Mouse (Mus musculus): Measurements from ENCODE around the gene Nnmt. TPM values are rescaled to one million over a fixed set of nuclear protein-coding genes. Genes with fewer than 3 reads are reported as not detected.

Nnmt gene
- total RNA-seq, 1 experiment from 2014 or later = not detected

DNA sequence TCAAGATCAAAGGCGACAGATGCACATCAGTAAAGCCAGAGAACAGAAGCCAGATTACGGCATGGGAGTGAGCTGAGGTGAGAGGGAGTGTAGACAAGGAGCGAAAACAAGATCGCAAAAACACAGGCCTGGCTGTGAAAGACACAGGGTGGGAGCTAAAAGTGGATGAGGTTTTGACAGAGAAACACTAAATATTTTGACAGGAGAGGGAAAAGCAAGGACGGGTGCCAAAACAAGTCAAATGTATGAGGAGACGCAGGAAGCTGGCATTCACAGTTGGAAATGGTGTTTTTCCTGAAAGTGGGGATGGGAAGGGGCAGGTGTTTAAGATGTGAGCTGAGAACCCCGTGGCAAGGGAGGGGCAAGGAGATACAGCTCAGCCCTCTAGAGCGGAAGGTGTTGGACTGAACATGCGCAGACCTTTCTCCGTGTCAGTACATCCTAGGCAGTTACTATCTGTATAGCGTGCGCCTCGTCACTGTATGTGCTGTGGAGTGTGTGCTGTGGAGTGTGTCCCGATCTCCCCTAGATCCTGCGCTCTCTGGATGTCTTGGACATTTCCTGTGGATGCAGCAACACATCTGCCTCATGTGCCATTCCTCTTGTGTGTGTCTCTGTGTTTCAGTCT is 33.3 kb upstream of the Nnmt start:
- no peak for ATAC-seq (ENCODE audit: extremely low read depth, insufficient number of reproducible peaks, low FRiP score, poor library complexity, severe bottlenecking)

GRCm38 (mm10) chr9:48637161-48637560 is 32.2 kb upstream of the Nnmt start:
- no peak for ATAC-seq (ENCODE audit: extremely low read depth, insufficient number of reproducible peaks, low FRiP score, poor library complexity, severe bottlenecking)

DNA sequence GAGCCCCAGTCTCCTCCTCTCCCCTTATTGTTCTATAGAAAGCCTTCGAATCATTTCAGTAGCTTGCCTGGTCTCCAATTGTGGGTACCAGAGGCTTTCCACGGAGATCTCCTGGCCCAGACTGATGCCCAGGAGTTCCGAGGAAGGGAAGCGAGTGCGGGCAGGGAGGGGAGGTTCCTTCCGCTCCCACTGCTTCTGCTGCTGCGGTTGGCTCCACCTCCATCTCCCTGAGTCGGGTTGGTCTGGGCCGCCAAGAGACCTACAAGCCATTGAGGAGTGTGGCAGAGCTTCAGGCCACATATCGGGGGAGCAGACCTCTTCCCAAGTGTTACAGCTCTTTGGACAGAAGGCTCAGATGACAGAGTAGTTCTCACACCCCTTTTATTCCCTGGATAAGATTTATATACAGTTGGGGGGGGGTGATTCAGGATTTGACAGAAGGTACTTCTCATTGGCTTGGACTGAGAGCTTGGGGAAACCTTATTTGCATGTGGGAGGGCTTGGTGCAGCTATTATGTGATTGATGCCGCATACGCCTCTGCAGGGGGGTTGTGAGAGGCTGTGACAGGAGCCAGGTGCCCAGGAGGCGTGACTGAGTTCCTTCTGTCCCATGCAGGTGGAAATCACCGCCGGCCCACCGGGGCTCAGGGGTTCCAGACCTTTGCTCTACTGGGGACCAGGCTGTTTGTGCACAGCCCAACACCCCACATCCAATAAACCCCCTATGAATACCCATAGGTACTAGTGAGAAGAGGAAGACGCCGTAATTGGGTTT is 30.8 kb upstream of the Nnmt start:
- ATAC-seq (ENCODE audit: extremely low read depth, insufficient number of reproducible peaks, low FRiP score, poor library complexity, severe bottlenecking) = no peak

DNA sequence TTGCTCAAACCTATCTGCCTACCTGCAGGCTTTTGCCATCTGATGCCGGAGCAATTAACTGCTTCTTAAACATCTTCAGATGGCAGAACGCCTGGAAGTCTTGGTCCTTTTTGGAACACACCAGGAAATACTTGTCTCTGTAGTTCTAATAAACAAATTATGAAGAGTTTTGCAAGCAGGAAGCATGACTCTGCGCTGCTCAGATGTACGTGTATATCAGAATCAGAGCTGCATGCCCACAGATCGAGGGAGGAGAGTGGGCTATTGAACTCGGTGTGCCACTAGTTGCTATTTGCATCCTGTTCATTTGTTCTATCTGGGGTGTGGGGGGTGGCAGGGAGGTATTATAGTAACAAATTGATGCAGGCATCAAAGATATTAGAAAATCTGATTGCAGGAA is 28.2 kb upstream of the Nnmt start:
- no peak for ATAC-seq (ENCODE audit: extremely low read depth, insufficient number of reproducible peaks, low FRiP score, poor library complexity, severe bottlenecking)

- ATAC-seq (ENCODE audit: extremely low read depth, insufficient number of reproducible peaks, low FRiP score, poor library complexity, severe bottlenecking) = no peak
These were observed 14.3 kb upstream of the Nnmt start for GRCm38 (mm10) chr9:48619268-48619667.

- no peak for ATAC-seq (ENCODE audit: extremely low read depth, insufficient number of reproducible peaks, low FRiP score, poor library complexity, severe bottlenecking)
These were observed 13.6 kb upstream of the Nnmt start for GRCm38 (mm10) chr9:48618589-48618988.

GRCm38 (mm10) chr9:48618111-48618510 is 13.2 kb upstream of the Nnmt start:
- no peak for ATAC-seq (ENCODE audit: extremely low read depth, insufficient number of reproducible peaks, low FRiP score, poor library complexity, severe bottlenecking)

- ATAC-seq (ENCODE audit: extremely low read depth, insufficient number of reproducible peaks, low FRiP score, poor library complexity, severe bottlenecking) = no peak
These were observed 12.6 kb upstream of the Nnmt start for GRCm38 (mm10) chr9:48617511-48618010.

DNA sequence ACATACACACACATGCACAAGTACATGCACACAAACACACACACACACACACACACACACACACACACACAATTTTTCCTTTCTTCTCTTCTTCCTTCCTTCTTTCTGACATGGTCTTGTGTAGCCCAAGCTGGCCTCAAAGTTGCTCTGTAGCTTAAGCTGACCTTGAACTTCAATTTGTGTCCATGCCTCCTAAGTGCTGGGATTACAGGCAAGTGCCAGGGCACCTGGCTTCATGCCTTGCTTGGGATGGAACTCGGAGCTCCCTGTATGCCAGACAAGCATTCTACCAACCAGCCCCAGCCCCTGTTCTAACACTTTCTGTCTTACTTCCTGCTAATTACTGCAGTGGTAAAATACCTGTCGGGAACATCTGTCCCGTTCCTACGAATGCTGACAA is 8.3 kb upstream of the Nnmt start:
- no peak for ATAC-seq (ENCODE audit: extremely low read depth, insufficient number of reproducible peaks, low FRiP score, poor library complexity, severe bottlenecking)

DNA sequence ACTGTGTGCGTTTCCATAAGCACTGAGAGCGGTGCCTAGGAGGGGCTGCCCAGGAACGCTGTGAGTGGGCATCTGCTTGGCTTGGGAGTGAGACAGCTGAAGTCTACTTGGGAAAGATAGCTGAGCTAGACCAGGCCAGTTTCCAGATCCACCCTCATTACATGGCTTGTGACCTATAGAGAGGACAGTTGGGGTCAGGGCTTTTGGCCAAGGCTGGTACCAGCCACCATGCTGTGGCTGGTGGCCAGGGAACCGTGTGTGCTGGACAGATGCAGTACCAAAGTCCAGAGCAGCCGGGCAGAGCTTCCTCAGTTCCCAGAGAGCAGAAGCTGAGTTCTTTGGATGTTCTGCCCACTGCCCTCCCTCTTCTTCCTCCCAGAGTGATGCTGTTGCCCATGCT is 7.6 kb upstream of the Nnmt start:
- ATAC-seq (ENCODE audit: extremely low read depth, insufficient number of reproducible peaks, low FRiP score, poor library complexity, severe bottlenecking) = no peak

- no peak for ATAC-seq (ENCODE audit: extremely low read depth, insufficient number of reproducible peaks, low FRiP score, poor library complexity, severe bottlenecking)
These were observed 6.1 kb upstream of the Nnmt start for GRCm38 (mm10) chr9:48611032-48611431.

DNA sequence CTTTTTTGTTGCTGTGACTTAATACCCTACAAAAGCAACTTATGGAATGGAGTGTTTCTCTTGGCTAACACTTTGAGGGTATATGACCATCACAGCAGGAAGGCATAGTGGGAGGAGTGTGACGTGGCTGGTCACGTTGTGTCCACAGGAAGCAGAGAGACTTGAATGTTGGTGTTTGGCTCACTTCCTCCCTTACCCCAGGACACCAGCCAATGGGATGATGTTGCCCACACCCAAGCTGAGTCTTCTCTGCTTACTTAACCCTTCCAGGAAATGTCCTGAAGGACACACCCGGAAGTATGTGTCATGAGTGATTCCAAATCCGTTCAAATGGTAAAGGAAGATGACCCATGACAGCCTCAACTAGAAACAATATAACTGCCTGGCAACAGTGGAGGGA is 4.8 kb upstream of the Nnmt start:
- no peak for ATAC-seq (ENCODE audit: extremely low read depth, insufficient number of reproducible peaks, low FRiP score, poor library complexity, severe bottlenecking)

GRCm38 (mm10) chr9:48607417-48607816 is 2.5 kb upstream of the Nnmt start:
- ATAC-seq (ENCODE audit: extremely low read depth, insufficient number of reproducible peaks, low FRiP score, poor library complexity, severe bottlenecking) = no peak

GRCm38 (mm10) chr9:48606171-48606570 is 1.2 kb upstream of the Nnmt start:
- ATAC-seq (ENCODE audit: extremely low read depth, insufficient number of reproducible peaks, low FRiP score, poor library complexity, severe bottlenecking) = no peak

- ATAC-seq (ENCODE audit: extremely low read depth, insufficient number of reproducible peaks, low FRiP score, poor library complexity, severe bottlenecking) = no peak
These were observed 744 bp upstream of the Nnmt start for GRCm38 (mm10) chr9:48605697-48606096.

DNA sequence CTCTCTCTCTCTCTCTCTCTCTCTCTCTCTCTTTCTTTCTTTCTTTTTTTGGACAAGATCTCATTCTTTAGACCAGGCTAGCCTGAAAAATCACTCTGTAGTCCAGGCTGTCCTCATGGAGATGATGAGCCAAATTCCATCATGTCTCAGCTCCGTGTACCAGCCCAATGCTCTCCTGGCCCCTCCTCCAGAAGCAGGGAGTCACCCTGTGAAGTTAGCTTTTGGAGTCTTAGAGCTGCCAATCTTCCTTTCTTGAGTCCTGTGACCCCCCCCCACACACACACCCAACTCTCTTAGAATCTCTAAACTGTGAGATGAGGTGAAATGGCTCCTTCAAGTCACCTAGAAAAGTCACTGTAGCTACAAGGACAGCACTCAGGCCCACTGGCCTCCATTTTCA is 727 bp downstream of the Nnmt start:
- no peak for ATAC-seq (ENCODE audit: extremely low read depth, insufficient number of reproducible peaks, low FRiP score, poor library complexity, severe bottlenecking)

- ATAC-seq (ENCODE audit: extremely low read depth, insufficient number of reproducible peaks, low FRiP score, poor library complexity, severe bottlenecking) = no peak
These were observed 4.1 kb downstream of the Nnmt start for GRCm38 (mm10) chr9:48600881-48601280.

DNA sequence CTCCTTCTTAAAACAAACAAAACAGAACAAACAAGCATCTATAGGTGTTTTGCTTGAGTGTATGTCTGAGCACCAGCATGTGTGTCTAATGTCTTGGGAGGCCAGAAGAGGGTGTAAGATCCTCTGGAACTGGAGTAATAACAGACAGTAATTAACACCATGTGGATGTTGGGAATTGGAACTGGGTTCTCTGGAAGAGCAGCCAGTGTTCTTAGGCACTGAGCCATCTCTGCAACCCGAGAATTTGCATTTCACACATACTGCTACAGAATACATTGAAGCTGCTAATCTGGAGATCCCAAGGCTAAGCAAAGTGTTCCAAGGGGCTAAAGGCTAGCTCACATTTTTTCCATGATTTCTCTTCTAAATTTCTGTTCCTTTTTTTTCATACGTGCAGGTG is 4.9 kb downstream of the Nnmt start:
- ATAC-seq (ENCODE audit: extremely low read depth, insufficient number of reproducible peaks, low FRiP score, poor library complexity, severe bottlenecking) = no peak

- no peak for ATAC-seq (ENCODE audit: extremely low read depth, insufficient number of reproducible peaks, low FRiP score, poor library complexity, severe bottlenecking)
These were observed 7.5 kb downstream of the Nnmt start for GRCm38 (mm10) chr9:48597494-48597893.

- no peak for ATAC-seq (ENCODE audit: extremely low read depth, insufficient number of reproducible peaks, low FRiP score, poor library complexity, severe bottlenecking)
These were observed 8.0 kb downstream of the Nnmt start for GRCm38 (mm10) chr9:48596924-48597323.

DNA sequence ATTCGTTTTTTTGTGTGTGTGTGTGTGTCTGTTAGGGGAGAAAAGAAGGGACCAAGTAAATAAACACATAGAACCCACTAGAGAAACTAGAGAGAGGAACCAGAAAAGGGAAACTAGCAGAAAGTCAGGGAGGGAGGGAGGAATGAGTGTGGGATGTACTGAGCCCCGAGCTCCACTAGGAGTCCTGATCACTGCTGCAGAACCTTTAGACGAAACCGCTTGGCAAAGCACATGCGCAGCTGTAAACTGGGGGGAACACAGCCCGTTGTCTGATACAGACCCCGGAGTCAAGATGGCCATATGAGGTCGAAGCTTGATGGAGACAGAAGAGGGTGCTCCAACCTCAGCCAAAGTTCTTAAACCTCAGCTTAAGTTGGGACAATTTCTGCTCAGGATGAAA is 11.0 kb downstream of the Nnmt start:
- ATAC-seq (ENCODE audit: extremely low read depth, insufficient number of reproducible peaks, low FRiP score, poor library complexity, severe bottlenecking) = no peak

Data from neutrophil, adult 5-6 weeks (primary cell).